16 mouse cellular contexts compared by ENCODE assay signal in genomic region chr16:19973480-19973879, GRCm38 (mm10). TPM values are rescaled to one million over a fixed set of nuclear protein-coding genes. Genes with fewer than 3 reads are reported as not detected.
DNase-seq lines count a peak whose midpoint lies in the region; ATAC-seq and TF ChIP-seq lines count a peak whose summit lies in the region.
"Had no signal": no experiment of that assay in that cellular context is flagged by ENCODE, and none has a peak within 500 bp of the region (broad histone marks: within the 10 kb centered on the region; RNA-seq: fewer than 3 reads in every experiment).

No protein-coding gene starts in this region.

- DNase-seq in adrenal gland, adult 2 months: peak; percentile 6
- no peak for DNase-seq in adrenal gland, postnatal 4 days (ENCODE audit: low spot score in 2 of 2)
- peak; percentile 18 to 33 for DNase-seq in lung, adult 18-20 months
- DNase-seq in lung, postnatal 14 days: no peak
- peak; percentile 46 to 63 for DNase-seq in monocyte, adult 2 months (ENCODE audit: low read depth in 1 of 2, low spot score in 2 of 2)
- no peak for DNase-seq in embryo, embryonic 10.5 days (ENCODE audit: low spot score)
- DNase-seq: cerebellum, adult 9-10 months; gastrocnemius, postnatal 14 days; heart, postnatal 4 days; right cerebral cortex, adult 18-20 months; thymus, postnatal 4 days had no signal

- H3K27me3 ChIP-seq in intestine, postnatal 0 days (replicated peaks; ENCODE audit: control insufficient read depth, insufficient read depth, low read length): no peaks in the 10 kb centered on the region
- H3K27me3 ChIP-seq: embryonic facial prominence, embryonic 12.5 days; heart, embryonic 12.5 days had no signal

- no peak overlapping the region for H3K9ac ChIP-seq in intestine, postnatal 0 days (ENCODE audit: low read depth, low read length)
- H3K9ac ChIP-seq: embryonic facial prominence, embryonic 12.5 days; heart, embryonic 12.5 days had no signal

- H3K4me2 ChIP-seq in intestine, postnatal 0 days (replicated peaks; ENCODE audit: low read depth): no peak overlapping the region
- H3K4me2 ChIP-seq: embryonic facial prominence, embryonic 12.5 days; heart, embryonic 12.5 days had no signal

- no peak for TF ChIP-seq CTCF in intestine, postnatal 0 days (IDR thresholded peaks at IDR 0.05; ENCODE audit: low read depth)

- H3K36me3 ChIP-seq in intestine, postnatal 0 days (ENCODE audit: control insufficient read depth, insufficient read depth): no peaks in the 10 kb centered on the region
- H3K36me3 ChIP-seq: embryonic facial prominence, embryonic 12.5 days had no signal

- no peak overlapping the region for H3K27ac ChIP-seq in intestine, postnatal 0 days (ENCODE audit: low read depth, low read length)
- H3K27ac ChIP-seq: embryonic facial prominence, embryonic 12.5 days; kidney, postnatal 0 days had no signal

- ATAC-seq in common myeloid progenitor, adult 5-6 weeks (replicated peaks; ENCODE audit: low read depth, poor library complexity, severe bottlenecking): peak; percentile 82
- ATAC-seq in intestine, postnatal 0 days: no peak

- 82% methylated on average over 1 of the region's 1 CpGs for WGBS in intestine, postnatal 0 days

- no peaks in the 10 kb centered on the region for H3K9me3 ChIP-seq in intestine, postnatal 0 days (ENCODE audit: control insufficient read depth)
- H3K9me3 ChIP-seq: embryonic facial prominence, embryonic 12.5 days had no signal

- no peaks in the 10 kb centered on the region for H3K4me1 ChIP-seq in intestine, postnatal 0 days (replicated peaks; ENCODE audit: control insufficient read depth, insufficient read depth, low read length)
- H3K4me1 ChIP-seq: embryonic facial prominence, embryonic 12.5 days had no signal

- H3K4me3 ChIP-seq in intestine, postnatal 0 days (ENCODE audit: low read depth, low read length): no peak overlapping the region
- H3K4me3 ChIP-seq: embryonic facial prominence, embryonic 12.5 days; heart, embryonic 12.5 days had no signal

RNA-seq across cellular contexts. Expression of gene Klhl6, which starts 9.4 kb away (rescaled TPM):
- 1 to 10 TPM; 3.7 to 6.3 TPM for total RNA-seq in adrenal gland, adult 2 months (2021)
- 1.5 TPM in 2 replicates for polyA plus RNA-seq in adrenal gland, adult 2 months (2012; rRNA removed)
- total RNA-seq in adrenal gland, postnatal 4 days (2021): 1 to 10 TPM; 7.9 to 8.5 TPM
- total RNA-seq in common myeloid progenitor, adult 5-6 weeks (2017): 115 and 129 TPM in 2 replicates
- 2.6 and 3.0 TPM in 2 replicates for polyA plus RNA-seq in intestine, postnatal 0 days (2015; fragmentation: Nextera tagmentation; extraction: Ambion mirVana)

Comparison
In these comparisons a context has a peak if more than half of its experiments do, and no peak if none do; other contexts are left out.
1. DNase-seq: peak in adrenal gland, adult 2 months (single experiment), lung, adult 18-20 months (2 of 2) and monocyte, adult 2 months (2 of 2); none in adrenal gland, postnatal 4 days (0 of 2), lung, postnatal 14 days (single experiment) and embryo, embryonic 10.5 days (single experiment).
2. RNA of gene Klhl6, which starts 9.4 kb away (total RNA-seq): 115 to 129 TPM in common myeloid progenitor, adult 5-6 weeks; 7.9 to 8.5 TPM in adrenal gland, postnatal 4 days and 3.7 to 6.3 TPM in adrenal gland, adult 2 months; every median in the first group is over 10 times any median in the second.